Mouse (Mus musculus) inflammation-experienced regulatory T-cells, adult 6 months (primary cell): ENCODE results near the gene Camk2n1. TPM values are rescaled to one million over a fixed set of nuclear protein-coding genes. Genes with fewer than 3 reads are reported as not detected.

Experiments
- ATAC-seq: one replicate; pipeline ENCODE4 v1.8.0; 2017
- polyA plus RNA-seq, 3 experiments: library from polyadenylated mRNA; unstranded; fragments of 100-300 nt; shearing (Covaris generic); gene quantifications; one replicate each; pipeline ENCODE4 v1.2.1; 2017

The Camk2n1 gene
- polyA plus RNA-seq, 3 experiments from 2014 or later, result 1.0 to 2.1 (median 1.2) TPM

GRCm38 (mm10) chr4:138465446-138465845 lies 11.3 kb downstream of the Camk2n1 start:
- ATAC-seq, result no peak

GRCm38 (mm10) chr4:138466690-138467089 lies 12.6 kb downstream of the Camk2n1 start:
- ATAC-seq, result no peak

GRCm38 (mm10) chr4:138467451-138467850 lies 13.3 kb downstream of the Camk2n1 start:
- ATAC-seq, result no peak

GRCm38 (mm10) chr4:138469080-138469479 lies 15.0 kb downstream of the Camk2n1 start:
- ATAC-seq, result no peak

GRCm38 (mm10) chr4:138471241-138471640 lies 17.1 kb downstream of the Camk2n1 start:
- no peak for ATAC-seq

- ATAC-seq, result no peak
These were observed 25.5 kb downstream of the Camk2n1 start for GRCm38 (mm10) chr4:138479595-138479994.

GRCm38 (mm10) chr4:138480962-138481361 lies 26.8 kb downstream of the Camk2n1 start:
- ATAC-seq, result no peak

- no peak for ATAC-seq
These were observed 28.6 kb downstream of the Camk2n1 start for GRCm38 (mm10) chr4:138482721-138483120.

- no peak for ATAC-seq
These were observed 34.1 kb downstream of the Camk2n1 start for GRCm38 (mm10) chr4:138488241-138488640.

GRCm38 (mm10) chr4:138491088-138491487 lies 37.0 kb downstream of the Camk2n1 start:
- ATAC-seq, result no peak

GRCm38 (mm10) chr4:138493161-138494001 lies 39.3 kb downstream of the Camk2n1 start:
- ATAC-seq, result no peak

GRCm38 (mm10) chr4:138494905-138495304 lies 40.8 kb downstream of the Camk2n1 start:
- no peak for ATAC-seq

GRCm38 (mm10) chr4:138495775-138496174 lies 41.7 kb downstream of the Camk2n1 start:
- no peak for ATAC-seq

- ATAC-seq, result no peak
These were observed 42.8 kb downstream of the Camk2n1 start for GRCm38 (mm10) chr4:138496746-138497520.

- ATAC-seq, result no peak
These were observed 45.9 kb downstream of the Camk2n1 start for GRCm38 (mm10) chr4:138499856-138500645.

- ATAC-seq, result no peak
These were observed 46.9 kb downstream of the Camk2n1 start for GRCm38 (mm10) chr4:138501048-138501447.

GRCm38 (mm10) chr4:138504632-138505101 lies 50.6 kb downstream of the Camk2n1 start:
- no peak for ATAC-seq

- no peak for ATAC-seq
These were observed 51.2 kb downstream of the Camk2n1 start for GRCm38 (mm10) chr4:138505171-138505870.

- ATAC-seq, result no peak
These were observed 53.8 kb downstream of the Camk2n1 start for GRCm38 (mm10) chr4:138507903-138508302.
